Mouse (Mus musculus) liver, embryonic 14.5 days (tissue): Measurements from ENCODE around the gene Rasa1.

ENCODE experiments used
- CTCF ChIP-seq: IDR thresholded peaks from 2 replicates; pipeline ENCODE4 v1.5.1; 2016; ENCODE audit warnings: antibody characterized with exemption, low read depth, control low read depth
- EP300 ChIP-seq: IDR thresholded peaks from 2 replicates; pipeline ENCODE4 v1.6.1; 2016; ENCODE audit warnings: antibody characterized with exemption, low read depth

- no peak for TF ChIP-seq CTCF
- TF ChIP-seq EP300: no peak
These were observed 422 bp downstream of the Rasa1 start for GRCm38 (mm10) chr13:85288574-85288842.
